Mouse (Mus musculus): ENCODE measurements around the gene Stat2. TPM values are rescaled to one million over a fixed set of nuclear protein-coding genes. Genes with fewer than 3 reads are reported as not detected.
"Not testable (repeated sequence)": the region's sequence is repeated elsewhere in the genome, so short reads cannot be mapped to it uniquely, and the experiment has no call there.

The Stat2 gene
- polyA plus RNA-seq, 1 experiment: 46.8 TPM

DNA sequence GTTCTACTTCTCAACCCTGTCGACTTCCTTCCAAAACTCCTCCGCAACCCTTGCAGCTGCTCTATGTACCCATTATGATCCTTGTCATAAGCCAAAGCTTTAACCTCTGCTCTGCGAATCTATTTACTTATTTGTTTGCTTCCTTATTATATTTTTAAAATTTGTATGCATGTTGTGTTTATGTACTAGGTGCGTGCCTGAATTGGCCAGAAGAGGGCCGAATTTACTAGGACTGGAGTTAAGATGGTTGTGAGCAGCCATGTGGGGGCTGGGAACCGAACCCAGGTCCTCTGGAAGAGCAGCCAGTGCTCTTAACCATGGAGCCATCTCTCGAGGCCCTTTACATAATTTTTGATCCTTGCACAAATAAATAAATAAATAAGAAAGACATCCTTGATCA lies 507 bp downstream of the Stat2 start:
- H3K36me3 ChIP-seq (ENCODE audit: control insufficient read depth, insufficient read depth, low read length): no peaks in the 10 kb centered on the region; the same call in 1 of the 2 replicates
- H3K4me3 ChIP-seq (ENCODE audit: low read depth, low read length): peak overlapping the region; percentile 88
- peak overlapping the region; percentile 84 for H3K27ac ChIP-seq (ENCODE audit: insufficient read depth, low read depth, low read length)
- no peak for TF ChIP-seq POLR2A (IDR thresholded peaks at IDR 0.05; ENCODE audit: low read depth, low read length)
- no peak for TF ChIP-seq CTCF (IDR thresholded peaks at IDR 0.05; ENCODE audit: extremely low read depth, insufficient read length, insufficient replicate concordance, low read depth, low read length)
- WGBS: 26% methylated on average over 7 of the region's 7 CpGs
- H3K4me1 ChIP-seq (ENCODE audit: control insufficient read depth, insufficient read depth, insufficient read length, low read length): peaks cover 9% of the 10 kb centered on the region
- no peaks in the 10 kb centered on the region for H3K27me3 ChIP-seq (ENCODE audit: control insufficient read depth, insufficient read depth, low read length)

- TF ChIP-seq POLR2A (IDR thresholded peaks at IDR 0.05; ENCODE audit: low read depth, low read length): no peak
- Histone ChIP-seq H3K4me1 (ENCODE audit: control insufficient read depth, insufficient read depth, insufficient read length, low read length) (peaks cover 9% of the 10 kb centered on the region), H3K27ac (ENCODE audit: insufficient read depth, low read depth, low read length) (no peak overlapping the region), H3K4me3 (ENCODE audit: low read depth, low read length) (peak overlapping the region; percentile 42), H3K27me3 (ENCODE audit: control insufficient read depth, insufficient read depth, low read length) (no peaks in the 10 kb centered on the region), H3K36me3 (ENCODE audit: control insufficient read depth, insufficient read depth, low read length) (peaks cover 6% of the 10 kb centered on the region)
- WGBS: 56% methylated on average over 2 of the region's 2 CpGs
These were observed 1.5 kb downstream of the Stat2 start for GRCm38 (mm10) chr10:128271883-128272282.

DNA sequence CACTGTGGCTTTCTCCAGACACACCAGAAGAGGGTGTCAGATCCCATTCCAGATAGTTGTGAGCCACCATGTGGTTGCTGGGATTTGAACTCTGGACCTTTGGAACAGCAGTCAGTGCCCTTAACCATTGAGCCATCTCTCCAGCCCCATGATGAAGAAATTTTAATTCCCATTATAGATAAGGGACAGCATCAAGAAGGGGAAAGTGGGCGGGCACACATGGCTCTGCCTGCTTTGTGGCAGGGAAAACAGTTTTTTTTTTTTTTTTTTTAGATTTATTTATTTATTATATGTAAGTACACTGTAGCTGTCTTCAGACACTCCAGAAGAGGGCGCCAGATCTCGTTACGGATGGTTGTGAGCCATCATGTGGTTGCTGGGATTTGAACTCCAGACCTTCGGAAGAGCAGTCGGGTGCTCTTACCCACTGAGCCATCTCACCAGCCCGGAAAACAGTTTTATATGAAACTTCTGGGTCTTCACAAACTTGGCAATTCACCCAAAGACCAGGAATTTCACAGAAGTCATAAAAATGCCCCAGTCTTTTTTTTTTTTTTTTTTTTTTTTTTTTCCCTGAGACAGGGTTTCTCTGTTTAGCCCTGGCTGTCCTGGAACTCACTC lies 2.6 kb downstream of the Stat2 start:
- 82% methylated on average over 6 of the region's 7 CpGs for WGBS
- H3K27ac ChIP-seq (ENCODE audit: insufficient read depth, low read depth, low read length): not testable (repeated sequence)

GRCm38 (mm10) chr10:128275374-128275773 lies 5.0 kb downstream of the Stat2 start:
- not testable (repeated sequence) for H3K4me1 ChIP-seq (ENCODE audit: control insufficient read depth, insufficient read depth, insufficient read length, low read length); H3K4me3 ChIP-seq (ENCODE audit: low read depth, low read length); H3K27ac ChIP-seq (ENCODE audit: insufficient read depth, low read depth, low read length); H3K27me3 ChIP-seq (ENCODE audit: control insufficient read depth, insufficient read depth, low read length)
- peaks cover 36% of the 10 kb centered on the region for H3K36me3 ChIP-seq (ENCODE audit: control insufficient read depth, insufficient read depth, low read length)
- WGBS: 88% methylated on average over 1 of the region's 1 CpGs

More for the DNA sequence above, 2.6 kb downstream of the Stat2 start:
- TF ChIP-seq CTCF (IDR thresholded peaks at IDR 0.05; ENCODE audit: extremely low read depth, insufficient read length, insufficient replicate concordance, low read depth, low read length): peak; percentile 35; the same call in 1 of the 2 replicates
- not testable (repeated sequence) for H3K4me1 ChIP-seq (ENCODE audit: control insufficient read depth, insufficient read depth, insufficient read length, low read length); H3K27me3 ChIP-seq (ENCODE audit: control insufficient read depth, insufficient read depth, low read length); H3K4me3 ChIP-seq (ENCODE audit: low read depth, low read length)
- peaks cover 16% of the 10 kb centered on the region for H3K36me3 ChIP-seq (ENCODE audit: control insufficient read depth, insufficient read depth, low read length)

GRCm38 (mm10) chr10:128278158-128278557 lies 7.8 kb downstream of the Stat2 start:
- TF ChIP-seq CTCF (IDR thresholded peaks at IDR 0.05; ENCODE audit: extremely low read depth, insufficient read length, insufficient replicate concordance, low read depth, low read length): no peak
- TF ChIP-seq POLR2A (IDR thresholded peaks at IDR 0.05; ENCODE audit: low read depth, low read length): no peak
- 78% methylated on average over 6 of the region's 6 CpGs for WGBS
- peaks cover 57% of the 10 kb centered on the region for H3K36me3 ChIP-seq (ENCODE audit: control insufficient read depth, insufficient read depth, low read length)

GRCm38 (mm10) chr10:128280943-128281342 lies 10.6 kb downstream of the Stat2 start:
- H3K4me3 ChIP-seq (ENCODE audit: low read depth, low read length): no peak overlapping the region
- H3K27ac ChIP-seq (ENCODE audit: insufficient read depth, low read depth, low read length): peak overlapping the region; percentile 51; the same call in 1 of the 2 replicates
- peaks cover 83% of the 10 kb centered on the region for H3K36me3 ChIP-seq (ENCODE audit: control insufficient read depth, insufficient read depth, low read length)
- H3K27me3 ChIP-seq (ENCODE audit: control insufficient read depth, insufficient read depth, low read length): no peaks in the 10 kb centered on the region
- TF ChIP-seq CTCF (IDR thresholded peaks at IDR 0.05; ENCODE audit: extremely low read depth, insufficient read length, insufficient replicate concordance, low read depth, low read length) (no peak), POLR2A (IDR thresholded peaks at IDR 0.05; ENCODE audit: low read depth, low read length) (no peak)
- WGBS: 45% methylated on average over 6 of the region's 6 CpGs
- H3K4me1 ChIP-seq (ENCODE audit: control insufficient read depth, insufficient read depth, insufficient read length, low read length): peaks cover 2% of the 10 kb centered on the region; the same call in 1 of the 2 replicates

More at GRCm38 (mm10) chr10:128278158-128278557, 7.8 kb downstream of the Stat2 start:
- no peaks in the 10 kb centered on the region for H3K27me3 ChIP-seq (ENCODE audit: control insufficient read depth, insufficient read depth, low read length)
- H3K4me3 ChIP-seq (ENCODE audit: low read depth, low read length): no peak overlapping the region
- H3K27ac ChIP-seq (ENCODE audit: insufficient read depth, low read depth, low read length): no peak overlapping the region
- H3K4me1 ChIP-seq (ENCODE audit: control insufficient read depth, insufficient read depth, insufficient read length, low read length): peaks cover 6% of the 10 kb centered on the region; the same call in 1 of the 2 replicates

- WGBS: 92% methylated on average over 14 of the region's 14 CpGs
- H3K27ac ChIP-seq (ENCODE audit: insufficient read depth, low read depth, low read length): peak overlapping the region; percentile 20; the same call in 1 of the 2 replicates
- H3K4me1 ChIP-seq (ENCODE audit: control insufficient read depth, insufficient read depth, insufficient read length, low read length): peaks cover 2% of the 10 kb centered on the region; the same call in 1 of the 2 replicates
- no peak overlapping the region for H3K4me3 ChIP-seq (ENCODE audit: low read depth, low read length)
- H3K27me3 ChIP-seq (ENCODE audit: control insufficient read depth, insufficient read depth, low read length): no peaks in the 10 kb centered on the region
- peaks cover 86% of the 10 kb centered on the region for H3K36me3 ChIP-seq (ENCODE audit: control insufficient read depth, insufficient read depth, low read length)
- TF ChIP-seq CTCF (IDR thresholded peaks at IDR 0.05; ENCODE audit: extremely low read depth, insufficient read length, insufficient replicate concordance, low read depth, low read length) (no peak), POLR2A (IDR thresholded peaks at IDR 0.05; ENCODE audit: low read depth, low read length) (no peak)
These were observed 11.3 kb downstream of the Stat2 start for GRCm38 (mm10) chr10:128281682-128282081.
